Mouse (Mus musculus) liver, embryonic 14 days (tissue): ENCODE data around the gene Doc2g. TPM values are rescaled to one million over a fixed set of nuclear protein-coding genes. Genes with fewer than 3 reads are reported as not detected.

ENCODE experiments used
- polyA plus RNA-seq: library from polyadenylated mRNA; depleted of rRNA; stranded (reverse); fragments of >200 nt; gene quantifications from 2 replicates; pipeline ENCODE4 v1.2.3, GENCODE M21; 2012; rRNA removed

The Doc2g gene
- polyA plus RNA-seq: 1.4 and 1.5 TPM in 2 replicates

GRCm38 (mm10) chr19:4003112-4003511 lies at the start of gene Doc2g:
Gene Doc2g, plus strand, starts transcription at chr19:4003313.

GRCm38 (mm10) chr19:3958470-3958869 lies 44.6 kb upstream of the Doc2g start, which contains the start of gene Aldh3b3:
Gene Aldh3b3, plus strand, starts transcription at chr19:3958645.

GRCm38 (mm10) chr19:3972229-3972628 lies 30.9 kb upstream of the Doc2g start, which contains the start of gene Aldh3b2:
Gene Aldh3b2, plus strand, starts transcription at chr19:3972328.

GRCm38 (mm10) chr19:3986334-3986733 lies 16.8 kb upstream of the Doc2g start, which contains the start of gene Acy3:
Gene Acy3, plus strand, starts transcription at chr19:3986570.

GRCm38 (mm10) chr19:3992416-3992815 lies 10.7 kb upstream of the Doc2g start, which contains the start of gene Tbx10:
Gene Tbx10, plus strand, starts transcription at chr19:3992752.

GRCm38 (mm10) chr19:4000119-4000900 lies 2.8 kb upstream of the Doc2g start, which contains the start of the genes Nudt8 and Gm49405:
Gene Nudt8, plus strand, starts transcription at chr19:4000580.
Gene Gm49405, plus strand, starts transcription at chr19:4000626.

GRCm38 (mm10) chr19:4012432-4013022 lies 9.4 kb downstream of the Doc2g start, which contains the start of gene Ndufv1:
Gene Ndufv1, minus strand, starts transcription at chr19:4012806.

GRCm38 (mm10) chr19:4037788-4038232 lies 34.7 kb downstream of the Doc2g start, which contains the start of gene Gstp1:
Gene Gstp1, minus strand, starts transcription at chr19:4037985.

GRCm38 (mm10) chr19:4045966-4046865 lies 43.1 kb downstream of the Doc2g start, which contains the start of gene Gstp2:
Gene Gstp2, minus strand, starts transcription at chr19:4046023.

Other genes starting within 250 kb of the Doc2g start
- 6.2 and 7.1 TPM in 2 replicates for gene Kmt5b, start 235.9 kb upstream of the Doc2g start, polyA plus RNA-seq
- 14.7 and 17.5 TPM in 2 replicates for gene Chka, start 151.5 kb upstream of the Doc2g start, polyA plus RNA-seq
- gene Tcirg1, start 96.2 kb upstream of the Doc2g start, polyA plus RNA-seq: 44.9 and 50.6 TPM in 2 replicates
- gene Ndufs8, start 90.5 kb upstream of the Doc2g start, polyA plus RNA-seq: 113 and 127 TPM in 2 replicates
- 2.7 and 3.6 TPM in 2 replicates for gene Aldh3b1, start 73.5 kb upstream of the Doc2g start, polyA plus RNA-seq
- 15.5 and 20.9 TPM in 2 replicates for gene Unc93b1, start 68.1 kb upstream of the Doc2g start, polyA plus RNA-seq
- 0.02 TPM in 1 of 2 replicates, not detected in the other for gene Aldh3b3, start 44.7 kb upstream of the Doc2g start, polyA plus RNA-seq
- gene Aldh3b2, start 31.0 kb upstream of the Doc2g start, polyA plus RNA-seq: 0.29 and 0.64 TPM in 2 replicates
- gene Acy3, start 16.7 kb upstream of the Doc2g start, polyA plus RNA-seq: 8.6 and 11.4 TPM in 2 replicates
- 0.29 and 0.55 TPM in 2 replicates for gene Tbx10, start 10.6 kb upstream of the Doc2g start, polyA plus RNA-seq
- 2.0 and 3.6 TPM in 2 replicates for gene Nudt8, start 2.7 kb upstream of the Doc2g start, polyA plus RNA-seq
- gene Gm49405, start 2.7 kb upstream of the Doc2g start, polyA plus RNA-seq: 0.59 and 0.60 TPM in 2 replicates
- gene Ndufv1, start 9.5 kb downstream of the Doc2g start, polyA plus RNA-seq: 79.3 and 86.8 TPM in 2 replicates
- 225 and 279 TPM in 2 replicates for gene Gstp1, start 34.7 kb downstream of the Doc2g start, polyA plus RNA-seq
- gene Gstp2, start 42.7 kb downstream of the Doc2g start, polyA plus RNA-seq: 6.6 and 8.4 TPM in 2 replicates
- 54.9 and 71.8 TPM in 2 replicates for gene Gstp3, start 56.3 kb downstream of the Doc2g start, polyA plus RNA-seq
- gene Cabp2, start 78.3 kb downstream of the Doc2g start, polyA plus RNA-seq: 0.23 and 0.25 TPM in 2 replicates
- gene Cdk2ap2, start 93.9 kb downstream of the Doc2g start, polyA plus RNA-seq: 46.8 and 54.8 TPM in 2 replicates
- gene Pitpnm1, start 96.7 kb downstream of the Doc2g start, polyA plus RNA-seq: 5.4 and 6.1 TPM in 2 replicates
- 36.6 and 38.9 TPM in 2 replicates for gene Aip, start 122.5 kb downstream of the Doc2g start, polyA plus RNA-seq
- gene Gpr152, start 136.5 kb downstream of the Doc2g start, polyA plus RNA-seq: not detected in 2 replicates
- gene Cabp4, start 140.7 kb downstream of the Doc2g start, polyA plus RNA-seq: 0.08 and 0.10 TPM in 2 replicates
- gene Coro1b, start 145.3 kb downstream of the Doc2g start, polyA plus RNA-seq: 50.4 and 60.2 TPM in 2 replicates
- gene Ptprcap, start 150.3 kb downstream of the Doc2g start, polyA plus RNA-seq: 12.2 and 12.5 TPM in 2 replicates
- 16.1 and 20.9 TPM in 2 replicates for gene Rps6kb2, start 160.0 kb downstream of the Doc2g start, polyA plus RNA-seq
- gene Carns1, start 172.2 kb downstream of the Doc2g start, polyA plus RNA-seq: 0.32 and 0.41 TPM in 2 replicates
- gene Tbc1d10c, start 188.0 kb downstream of the Doc2g start, polyA plus RNA-seq: 2.6 and 3.0 TPM in 2 replicates
- 200 and 246 TPM in 2 replicates for gene Ppp1ca, start 188.8 kb downstream of the Doc2g start, polyA plus RNA-seq
- gene Rad9a, start 198.3 kb downstream of the Doc2g start, polyA plus RNA-seq: 18.8 and 20.8 TPM in 2 replicates
- 0.97 and 1.0 TPM in 2 replicates for gene Clcf1, start 210.9 kb downstream of the Doc2g start, polyA plus RNA-seq
- not detected in 2 replicates for gene AC109138.7, start 211.0 kb downstream of the Doc2g start, polyA plus RNA-seq
- 12.3 and 14.6 TPM in 2 replicates for gene Pold4, start 228.6 kb downstream of the Doc2g start, polyA plus RNA-seq